Mouse (Mus musculus) cerebellum, adult 2 months (tissue): ENCODE results near the gene Thbd.

Source experiments
- CTCF ChIP-seq: fragments of 200-500 bp; IDR thresholded peaks from 2 replicates; pipeline ENCODE4 v1.5.1; 2011; ENCODE audit warnings: low read depth, mild to moderate bottlenecking, control low read depth, low read length, moderate library complexity, borderline replicate concordance; ENCODE audit not compliant: insufficient read depth
- POLR2A ChIP-seq: fragments of 200-500 bp; IDR thresholded peaks from 2 replicates; pipeline ENCODE4 v1.6.1; 2011; ENCODE audit warnings: low read length, control low read depth, borderline replicate concordance; ENCODE audit not compliant: insufficient read depth

GRCm38 (mm10) chr2:148429001-148429505 lies 21.1 kb upstream of the Thbd start:
- TF ChIP-seq POLR2A (no peak), CTCF (no peak)
